Mouse (Mus musculus) right cerebral cortex, postnatal 36 days (tissue): Measurements from ENCODE around the gene Rsc1a1.

Source experiments
- DNase-seq, 2 experiments: peaks; one replicate each; pipeline ENCODE4 v3.0.0; 2022; ENCODE audit warnings: low spot score in 2 of 2, mixed read lengths in 1 of 2

Gene Rsc1a1

DNA sequence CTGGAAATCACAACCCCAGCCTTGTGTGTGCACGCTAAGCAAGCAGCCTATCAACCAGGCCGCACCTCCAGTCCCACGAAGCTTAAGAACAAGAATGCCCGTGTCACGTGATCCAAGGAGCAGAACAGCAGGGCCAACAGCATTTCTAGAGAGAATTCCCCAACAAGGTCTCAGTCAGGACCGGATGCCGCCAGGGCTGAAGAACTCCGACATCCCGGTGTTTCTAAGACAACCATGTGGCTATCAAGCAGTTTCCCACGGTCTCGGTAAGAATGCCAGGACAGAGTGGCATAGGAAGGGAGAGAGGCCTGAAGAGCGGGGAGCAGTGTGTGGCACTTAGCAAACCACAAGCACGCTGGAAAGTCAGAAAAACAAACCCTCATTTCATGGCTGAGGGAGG lies 31.6 kb downstream of the Rsc1a1 start:
- no peak for DNase-seq

DNA sequence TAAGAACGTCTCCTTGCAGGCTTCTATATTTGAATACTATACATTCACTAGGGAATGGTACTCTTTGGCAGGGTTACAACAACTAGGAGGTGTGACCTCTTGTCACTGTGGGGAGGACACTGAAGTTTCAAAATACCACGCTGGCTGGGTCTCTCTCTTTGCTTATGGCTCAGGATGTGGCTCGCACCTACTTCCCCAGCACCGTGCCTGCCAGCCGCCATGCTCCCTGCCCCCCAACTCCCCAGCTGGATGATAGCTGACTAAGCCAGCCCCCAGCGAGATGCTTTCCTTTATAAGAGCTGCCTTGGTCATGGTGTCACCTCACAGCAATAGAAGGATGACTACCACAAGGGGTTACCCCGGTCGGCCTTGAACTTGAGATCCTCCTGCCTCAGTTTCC lies 32.4 kb downstream of the Rsc1a1 start:
- DNase-seq: no peak

DNA sequence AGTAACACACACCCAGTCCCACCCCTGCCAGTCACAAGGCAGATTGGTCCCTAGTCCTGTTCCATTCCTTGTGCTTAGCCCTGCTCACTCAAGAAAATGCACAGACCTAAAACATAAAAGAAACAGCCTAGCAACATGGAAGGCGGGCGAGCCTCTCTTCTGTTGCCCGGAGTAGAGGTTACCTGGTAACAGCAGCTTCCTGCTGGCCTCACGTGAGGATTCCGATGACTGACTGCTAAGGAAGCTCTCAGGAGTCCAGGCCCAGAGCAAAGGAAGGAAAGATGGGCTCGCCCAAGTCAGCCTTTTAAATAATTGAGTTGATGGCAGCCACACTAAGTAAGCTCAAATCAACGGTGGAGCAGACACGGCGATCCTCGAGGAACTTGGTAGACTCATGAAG lies 33.5 kb downstream of the Rsc1a1 start:
- no peak for DNase-seq

DNA sequence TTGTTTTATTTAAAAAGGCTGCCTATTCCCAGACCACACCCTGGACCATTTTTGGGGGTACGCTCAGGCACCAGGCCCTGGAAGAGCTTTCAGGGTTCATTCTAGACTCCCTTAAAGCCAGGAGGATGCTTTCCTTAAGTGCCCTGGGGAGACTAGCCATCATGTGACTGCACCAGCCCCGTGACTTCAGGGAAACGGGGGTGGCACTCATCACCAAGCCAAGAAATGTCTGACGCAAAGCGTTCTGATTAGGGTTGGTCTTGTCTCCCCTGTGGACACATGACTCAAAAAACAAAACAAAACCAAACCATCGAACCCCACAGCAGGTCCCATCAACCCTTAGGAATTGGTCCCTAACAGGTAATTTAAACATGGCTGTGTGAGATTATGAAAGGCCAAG lies 34.1 kb downstream of the Rsc1a1 start:
- no peak for DNase-seq

DNA sequence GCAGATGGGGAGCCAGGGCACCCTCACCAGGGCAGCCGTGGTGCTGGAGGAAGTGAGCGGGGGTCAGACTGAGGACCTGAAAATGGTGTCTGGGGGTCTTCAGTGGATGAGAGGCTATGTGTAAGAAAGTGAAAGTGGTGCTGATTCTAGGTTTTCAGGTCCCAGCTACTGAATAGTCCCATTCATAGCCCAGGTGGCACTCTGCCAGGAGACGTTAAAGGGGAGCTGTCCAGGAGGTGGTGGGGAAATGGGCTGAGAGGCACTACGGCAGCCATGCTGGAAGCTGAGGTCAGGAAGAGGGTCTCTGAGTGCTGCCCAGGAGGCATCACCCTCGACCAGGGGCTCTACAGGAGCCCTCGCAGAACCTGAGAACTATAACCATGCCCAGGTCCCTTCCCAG lies 36.2 kb downstream of the Rsc1a1 start:
- DNase-seq: no peak

DNA sequence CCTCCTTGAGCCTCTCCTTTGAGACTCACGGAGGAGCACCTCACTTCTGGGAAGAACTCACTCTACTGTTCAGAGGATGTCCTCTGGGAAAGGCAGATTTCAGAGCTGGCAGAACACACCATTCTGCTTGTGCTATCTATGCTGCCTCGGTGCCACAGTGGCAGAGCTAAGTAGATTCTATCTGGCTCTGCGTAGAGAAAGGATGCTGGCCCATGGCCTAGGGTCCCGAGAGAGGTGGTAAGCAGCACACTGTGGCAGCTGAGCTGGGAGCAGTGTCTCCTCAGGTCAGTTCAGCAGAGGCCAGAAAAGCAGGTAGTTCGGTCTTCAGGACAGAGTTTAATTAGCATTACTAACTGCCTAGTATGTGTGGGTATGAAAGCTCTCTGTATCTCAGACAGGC lies 37.1 kb downstream of the Rsc1a1 start:
- no peak for DNase-seq

DNA sequence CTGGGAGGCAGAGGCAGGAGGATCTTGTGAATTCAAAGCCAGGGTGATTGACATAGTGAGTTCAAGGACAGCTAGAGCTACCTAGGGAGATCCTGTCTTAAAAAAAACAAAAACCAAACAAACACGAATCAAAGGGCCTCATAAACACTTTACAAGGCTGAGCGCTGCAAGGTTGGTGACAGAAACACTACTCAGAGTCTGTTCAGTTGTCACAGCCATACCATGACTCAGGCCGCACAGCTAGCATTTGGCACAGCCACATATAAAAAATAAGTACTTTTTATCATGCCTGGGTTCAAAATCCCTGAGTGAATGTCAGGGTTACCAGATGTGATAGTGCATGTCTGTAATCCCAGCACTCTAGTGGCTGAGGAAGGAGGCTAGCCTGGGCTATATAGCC lies 38.2 kb downstream of the Rsc1a1 start:
- DNase-seq: no peak

- DNase-seq: no peak
Observed at GRCm38 (mm10) chr4:141645988-141646387, 39.4 kb downstream of the Rsc1a1 start.

DNA sequence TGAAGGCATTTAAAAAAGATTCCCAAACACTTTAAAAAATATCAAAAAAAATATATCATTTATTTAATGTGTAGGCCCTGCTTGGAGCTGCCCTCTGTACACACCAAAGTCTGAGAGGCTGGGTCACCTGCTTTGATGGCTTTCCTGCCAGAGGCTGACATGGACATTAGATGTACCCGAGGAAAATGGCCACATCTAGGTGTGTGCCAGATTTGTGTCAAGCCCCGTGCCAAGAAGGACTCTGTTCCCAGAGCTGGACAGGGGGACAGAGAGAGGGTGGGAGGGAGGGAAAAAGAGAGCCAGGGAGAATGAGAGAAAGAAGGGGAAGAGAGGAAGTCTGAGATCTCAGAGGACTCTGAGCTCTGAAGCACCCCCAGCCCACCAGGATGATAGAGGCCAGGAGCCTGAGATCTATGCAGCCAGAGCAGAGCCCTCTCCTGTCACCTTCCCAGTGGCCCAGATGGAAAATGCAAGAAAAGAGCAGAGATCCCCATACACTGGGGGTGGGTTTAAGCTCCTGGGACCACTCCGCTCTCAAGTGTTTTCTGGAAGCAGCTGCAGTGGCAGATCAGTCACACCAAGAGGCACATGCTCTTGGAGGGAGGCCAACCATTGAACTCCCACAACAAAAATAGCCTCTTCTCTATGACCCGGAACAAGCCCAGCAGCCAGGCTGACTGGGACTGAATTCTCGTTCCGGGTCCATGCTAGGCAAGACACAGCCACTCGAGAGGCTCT lies 42.1 kb downstream of the Rsc1a1 start:
- peak in 1 of 2 experiments; percentile 45 for DNase-seq

DNA sequence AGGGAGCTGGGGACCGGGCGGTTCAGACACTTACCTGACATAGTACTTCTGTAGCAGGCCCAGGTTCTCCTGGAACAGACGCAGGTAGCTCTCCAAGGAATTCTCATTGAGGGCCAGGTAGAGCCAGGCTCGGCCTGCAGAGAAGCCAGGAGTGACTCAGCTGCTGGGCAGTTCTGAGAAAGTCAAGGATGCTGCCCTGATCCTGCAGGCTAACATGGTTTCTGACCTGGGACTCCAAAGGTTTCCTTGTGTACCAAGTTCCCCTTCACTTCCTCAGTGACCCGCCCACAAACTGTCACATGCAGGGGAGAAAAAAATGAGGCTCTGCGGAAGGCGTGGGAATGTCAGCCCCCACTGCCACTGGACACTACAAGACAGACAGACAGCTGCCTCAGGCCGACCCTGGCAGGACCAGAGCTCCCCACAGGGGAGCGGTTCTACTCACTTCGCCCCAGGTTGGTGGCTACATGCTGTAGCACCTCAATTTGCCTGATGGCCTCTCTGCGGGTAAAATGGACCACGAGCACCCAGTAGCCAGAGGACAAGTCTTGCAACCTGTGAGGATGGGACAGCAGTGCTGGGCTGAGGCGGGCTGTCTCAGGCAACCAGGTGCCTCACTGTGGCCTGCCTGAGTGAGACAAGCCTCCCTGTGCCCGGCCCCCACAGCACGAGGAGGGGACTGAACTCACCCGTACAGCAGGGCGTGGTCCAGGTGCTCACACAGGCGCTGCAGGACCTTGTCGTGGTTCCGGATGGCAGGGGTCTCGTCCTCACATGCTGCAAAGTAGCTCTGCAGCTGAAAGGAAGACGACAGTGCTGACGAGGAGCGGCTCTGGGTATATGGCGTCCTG lies 43.2 kb downstream of the Rsc1a1 start:
- no peak for DNase-seq

GRCm38 (mm10) chr4:141641353-141641771 lies 44.0 kb downstream of the Rsc1a1 start:
- DNase-seq: no peak

DNA sequence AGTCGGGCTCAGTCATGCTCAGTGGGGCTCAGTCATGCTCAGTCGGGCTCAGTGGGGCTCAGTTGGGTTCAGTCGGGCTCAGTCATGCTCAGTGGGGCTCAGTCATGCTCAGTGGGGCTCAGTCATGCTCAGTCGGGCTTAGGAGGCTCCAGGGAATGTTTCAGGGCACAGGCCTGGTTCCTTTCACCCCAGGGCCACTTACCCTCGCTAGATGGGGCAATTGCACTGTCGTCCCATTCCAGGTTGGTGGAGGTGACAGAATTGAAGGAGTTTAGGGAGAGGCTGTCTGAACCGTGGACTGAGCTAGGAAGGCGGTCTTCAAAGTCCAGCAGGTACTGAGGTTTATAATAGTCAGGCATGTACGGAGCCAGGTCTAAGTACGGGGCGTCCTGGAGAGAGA lies 45.9 kb downstream of the Rsc1a1 start:
- no peak for DNase-seq

DNA sequence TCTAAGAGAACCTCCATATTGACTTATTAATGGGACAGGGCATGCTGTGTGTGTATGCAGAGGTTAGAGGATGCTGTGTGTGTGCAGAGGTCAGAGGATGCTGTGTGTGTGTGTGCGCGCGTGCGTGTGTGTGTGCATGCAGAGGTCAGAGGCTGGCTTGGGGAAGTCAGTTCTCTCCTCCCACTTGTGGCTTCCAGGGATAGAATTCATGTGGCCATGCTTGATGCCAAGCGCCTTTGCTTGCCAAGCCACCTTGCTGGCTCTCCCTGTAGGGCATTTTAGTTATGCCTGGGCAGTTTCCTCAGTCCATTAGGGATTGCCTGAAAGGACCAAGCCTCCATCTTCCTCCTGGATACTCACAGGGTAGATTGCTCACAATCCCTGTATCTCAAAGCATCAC lies 48.7 kb downstream of the Rsc1a1 start:
- no peak for DNase-seq

DNA sequence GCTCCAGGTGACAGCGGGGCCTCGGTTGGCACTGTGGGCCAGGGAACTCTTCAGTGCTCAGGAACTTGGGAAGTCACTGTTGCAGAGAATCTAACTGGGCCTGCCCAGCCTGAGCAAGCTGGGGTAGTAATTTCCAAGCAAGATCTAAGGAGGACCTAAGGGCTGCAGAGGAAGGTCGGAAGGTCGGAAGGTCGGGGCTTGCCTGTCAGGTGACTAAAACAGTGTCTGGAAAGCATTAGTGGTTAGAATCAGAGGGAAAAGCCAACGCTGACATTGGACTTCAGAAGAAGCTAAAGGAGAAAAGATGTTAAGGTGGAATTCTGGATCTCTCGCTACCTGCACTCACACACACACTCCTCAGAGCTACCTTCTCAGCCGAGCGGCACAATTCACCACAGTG lies 49.4 kb downstream of the Rsc1a1 start:
- no peak for DNase-seq
